Mouse (Mus musculus): ENCODE measurements around the gene Stard13. TPM values are rescaled to one million over a fixed set of nuclear protein-coding genes. Genes with fewer than 3 reads are reported as not detected.
A peak's percentile ranks its signal among the peaks of the same experiment; 100 is the strongest.

The Stard13 gene
- total RNA-seq, 2 experiments from 2014 or later = not detected

- no peak for ATAC-seq (replicated peaks; ENCODE audit: poor library complexity)
Observed at GRCm38 (mm10) chr5:151230427-151230826, 3.2 kb downstream of the Stard13 start.

GRCm38 (mm10) chr5:151228367-151229005 lies 5.2 kb downstream of the Stard13 start:
- no peak for ATAC-seq (replicated peaks; ENCODE audit: poor library complexity)

GRCm38 (mm10) chr5:151223696-151224366 lies 9.8 kb downstream of the Stard13 start:
- ATAC-seq (replicated peaks; ENCODE audit: poor library complexity) = peak; percentile 69

- no peak for ATAC-seq (replicated peaks; ENCODE audit: poor library complexity)
Observed at GRCm38 (mm10) chr5:151222791-151223190, 10.8 kb downstream of the Stard13 start.

GRCm38 (mm10) chr5:151218689-151219115 lies 14.9 kb downstream of the Stard13 start:
- ATAC-seq (replicated peaks; ENCODE audit: poor library complexity) = no peak

- ATAC-seq (replicated peaks; ENCODE audit: poor library complexity) = no peak
Observed at GRCm38 (mm10) chr5:151213097-151213496, 20.5 kb downstream of the Stard13 start.

GRCm38 (mm10) chr5:151210869-151211268 lies 22.8 kb downstream of the Stard13 start:
- peak; percentile 44; the same call in 1 of the 2 replicates for ATAC-seq (replicated peaks; ENCODE audit: poor library complexity)

- no peak for ATAC-seq (replicated peaks; ENCODE audit: poor library complexity)
Observed at GRCm38 (mm10) chr5:151210060-151210459, 23.6 kb downstream of the Stard13 start.

- ATAC-seq (replicated peaks; ENCODE audit: poor library complexity) = no peak
Observed at GRCm38 (mm10) chr5:151205017-151205416, 28.6 kb downstream of the Stard13 start.

GRCm38 (mm10) chr5:151202925-151203324 lies 30.7 kb downstream of the Stard13 start:
- no peak for ATAC-seq (replicated peaks; ENCODE audit: poor library complexity)

GRCm38 (mm10) chr5:151201220-151201619 lies 32.4 kb downstream of the Stard13 start:
- no peak for ATAC-seq (replicated peaks; ENCODE audit: poor library complexity)

GRCm38 (mm10) chr5:151199235-151199634 lies 34.4 kb downstream of the Stard13 start:
- ATAC-seq (replicated peaks; ENCODE audit: poor library complexity) = no peak

GRCm38 (mm10) chr5:151196603-151197272 lies 36.9 kb downstream of the Stard13 start:
- ATAC-seq (replicated peaks; ENCODE audit: poor library complexity) = no peak

GRCm38 (mm10) chr5:151193885-151194520 lies 39.6 kb downstream of the Stard13 start:
- no peak for ATAC-seq (replicated peaks; ENCODE audit: poor library complexity)

- ATAC-seq (replicated peaks; ENCODE audit: poor library complexity) = no peak
Observed at GRCm38 (mm10) chr5:151192266-151192665, 41.4 kb downstream of the Stard13 start.

- no peak for ATAC-seq (replicated peaks; ENCODE audit: poor library complexity)
Observed at GRCm38 (mm10) chr5:151190764-151191163, 42.9 kb downstream of the Stard13 start.

GRCm38 (mm10) chr5:151189789-151190378 lies 43.8 kb downstream of the Stard13 start:
- ATAC-seq (replicated peaks; ENCODE audit: poor library complexity) = peak; percentile 87

- ATAC-seq (replicated peaks; ENCODE audit: poor library complexity) = no peak
Observed at GRCm38 (mm10) chr5:151189321-151189720, 44.3 kb downstream of the Stard13 start.

- no peak for ATAC-seq (replicated peaks; ENCODE audit: poor library complexity)
Observed at GRCm38 (mm10) chr5:151188659-151189058, 45.0 kb downstream of the Stard13 start.

GRCm38 (mm10) chr5:151187336-151187735 lies 46.3 kb downstream of the Stard13 start:
- no peak for ATAC-seq (replicated peaks; ENCODE audit: poor library complexity)

- no peak for ATAC-seq (replicated peaks; ENCODE audit: poor library complexity)
Observed at GRCm38 (mm10) chr5:151185286-151185856, 48.3 kb downstream of the Stard13 start.

Data from megakaryocyte progenitor cell, adult 5-6 weeks (primary cell).